Mouse (Mus musculus) gastrocnemius, adult 18-20 months (tissue): ENCODE measurements around the gene Styk1. TPM values are rescaled to one million over a fixed set of nuclear protein-coding genes. Genes with fewer than 3 reads are reported as not detected.
"Not testable (repeated sequence)": the region's sequence is repeated elsewhere in the genome, so short reads cannot be mapped to it uniquely, and the experiment has no call there.

Experiments used
- DNase-seq: peaks from one replicate; pipeline ENCODE4 v3.0.0; 2021; ENCODE audit warnings: low spot score
- total RNA-seq, 2 experiments: library from RNA; stranded (reverse); gene quantifications; 2 replicates each; pipeline ENCODE4 v1.2.3; 2021

Gene Styk1
- total RNA-seq, 2 experiments from 2014 or later, result 0.64 to 0.71 TPM

DNA sequence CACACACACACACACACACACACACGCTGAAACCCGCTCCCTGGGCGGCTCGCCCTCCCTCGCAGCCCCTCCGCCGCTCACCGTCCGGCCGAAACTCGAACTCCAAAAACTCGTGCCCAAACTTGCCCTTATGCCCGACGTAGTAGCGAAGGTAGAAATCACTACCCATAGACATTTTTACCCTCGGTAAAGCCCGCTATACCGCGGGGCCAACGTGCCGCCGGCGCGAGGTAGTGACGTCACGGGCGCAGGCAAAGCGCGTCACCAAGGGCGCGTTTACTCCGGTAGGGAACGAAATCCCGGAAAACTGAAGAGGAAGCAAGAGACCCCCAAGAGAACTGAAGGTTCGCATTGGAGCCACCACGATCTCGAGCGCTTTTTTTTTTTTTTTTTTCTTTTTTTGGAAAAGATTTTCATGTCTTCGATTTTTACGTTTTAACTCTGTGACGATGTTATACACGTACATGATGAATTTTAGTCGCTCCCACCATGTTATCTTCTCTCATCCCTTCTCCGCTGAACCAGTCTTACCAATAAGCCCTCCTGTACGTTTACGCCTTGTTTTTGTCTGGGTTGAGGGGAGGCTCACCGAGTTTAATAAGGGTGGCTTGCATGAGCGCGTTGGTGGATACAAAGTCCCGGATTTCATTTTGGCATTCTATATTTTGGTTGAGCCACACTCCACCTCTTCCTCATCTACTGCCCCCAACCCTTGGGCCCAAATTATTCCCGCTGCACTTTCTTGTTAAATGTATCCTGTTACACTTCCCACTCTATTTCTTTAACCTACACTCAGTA lies 60.2 kb downstream of the Styk1 start, which contains the start of gene Magohb:
Magohb (minus strand) TSS at position 254 of the 798 bp plus-strand sequence.
- DNase-seq, result peak; percentile 79

DNA sequence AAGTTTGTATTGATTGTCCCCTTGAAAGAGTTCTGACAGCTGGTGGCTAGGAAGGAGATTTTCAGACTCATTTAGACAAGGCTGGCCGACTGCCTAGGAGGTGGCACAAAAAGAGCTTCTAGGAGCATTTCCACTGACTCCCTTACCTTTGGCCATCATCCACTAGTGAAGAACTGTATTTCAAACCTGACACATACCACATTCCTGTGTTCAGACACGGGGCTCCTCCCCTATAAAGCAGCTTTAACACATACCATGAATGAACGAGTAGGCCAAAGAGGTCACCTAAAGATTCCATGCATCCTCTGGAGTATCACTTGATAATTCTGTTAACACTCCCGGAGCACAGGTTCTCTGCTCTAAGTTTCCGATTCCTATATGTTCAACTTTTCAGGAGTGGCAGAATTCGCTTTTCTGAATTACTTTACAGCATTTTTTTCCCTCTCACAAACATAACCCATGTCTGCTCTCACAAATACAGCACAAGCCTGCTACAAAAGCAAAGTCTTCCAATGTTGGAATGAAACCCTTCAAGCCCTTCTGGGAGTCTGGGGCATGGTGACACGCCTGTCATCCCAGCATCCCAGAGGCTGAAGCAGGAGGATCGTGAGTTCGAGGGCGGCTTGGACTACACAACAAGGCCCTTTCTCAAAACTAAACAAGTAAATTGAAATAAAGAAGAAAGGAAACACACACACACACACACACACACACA lies 61.0 kb downstream of the Styk1 start:
- peak; percentile 9 for DNase-seq

DNA sequence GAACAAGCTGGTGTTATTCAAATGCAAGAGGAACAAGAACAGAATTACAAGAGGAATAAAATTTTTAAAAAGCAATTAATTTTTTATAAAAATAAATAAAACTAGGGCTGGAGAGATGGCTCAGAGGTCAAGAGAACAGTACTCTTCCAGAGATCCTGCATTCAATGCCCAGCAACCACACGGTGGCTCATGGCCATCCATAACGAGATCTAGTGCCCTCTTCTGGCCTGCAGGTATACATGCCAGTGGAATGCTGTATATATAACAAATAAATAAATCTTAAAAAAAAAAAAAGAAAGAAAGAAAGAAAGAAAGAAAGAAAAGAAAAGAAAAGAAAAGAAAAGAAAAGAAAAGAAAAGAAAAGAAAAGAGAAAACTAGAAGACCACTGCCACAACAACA lies 63.0 kb downstream of the Styk1 start:
- peak; percentile 12 for DNase-seq

GRCm38 (mm10) chr6:131278160-131278559 lies 75.2 kb downstream of the Styk1 start:
- DNase-seq, result not testable (repeated sequence)

- no peak for DNase-seq
Observed at GRCm38 (mm10) chr6:131276659-131277058, 76.7 kb downstream of the Styk1 start.

GRCm38 (mm10) chr6:131272311-131272710 lies 81.1 kb downstream of the Styk1 start:
- DNase-seq, result no peak

DNA sequence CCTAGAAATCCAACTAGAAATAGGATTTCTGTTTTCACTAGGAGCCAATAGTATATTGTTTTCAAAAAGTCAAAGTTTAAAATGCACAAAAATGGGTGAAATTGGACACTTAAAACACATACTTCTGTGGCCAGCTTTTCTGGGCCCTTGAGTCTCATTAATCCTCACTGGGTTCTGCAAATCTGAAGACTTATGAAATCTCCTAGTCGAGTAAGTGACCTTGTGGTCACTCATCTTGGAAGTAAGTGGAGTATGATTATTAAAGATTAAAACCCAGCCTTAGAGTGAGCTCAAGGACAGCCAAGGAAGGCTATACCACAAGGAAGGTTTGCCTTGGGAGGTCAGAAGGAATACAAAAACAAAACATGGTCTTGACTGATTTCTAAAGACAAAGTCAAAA lies 83.1 kb downstream of the Styk1 start:
- DNase-seq, result no peak

DNA sequence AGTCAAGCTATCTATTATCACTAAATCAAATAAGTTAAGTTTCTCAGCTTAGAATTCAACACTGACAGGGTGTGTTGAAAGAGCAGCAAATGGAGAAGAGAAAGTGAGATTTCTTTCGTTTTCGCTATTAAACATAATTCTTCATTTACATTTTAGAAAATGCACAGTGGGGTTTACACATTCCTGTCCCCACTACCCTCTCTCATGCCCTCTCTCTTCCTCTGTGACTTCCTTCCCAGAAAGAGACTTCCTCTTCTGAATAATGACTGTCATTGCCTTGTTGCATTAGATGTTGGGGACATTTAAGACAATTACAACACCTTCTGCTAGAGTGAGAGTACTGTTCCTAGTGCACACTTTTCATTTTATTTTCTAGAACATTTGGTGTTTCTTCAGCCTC lies 83.8 kb downstream of the Styk1 start:
- no peak for DNase-seq

DNA sequence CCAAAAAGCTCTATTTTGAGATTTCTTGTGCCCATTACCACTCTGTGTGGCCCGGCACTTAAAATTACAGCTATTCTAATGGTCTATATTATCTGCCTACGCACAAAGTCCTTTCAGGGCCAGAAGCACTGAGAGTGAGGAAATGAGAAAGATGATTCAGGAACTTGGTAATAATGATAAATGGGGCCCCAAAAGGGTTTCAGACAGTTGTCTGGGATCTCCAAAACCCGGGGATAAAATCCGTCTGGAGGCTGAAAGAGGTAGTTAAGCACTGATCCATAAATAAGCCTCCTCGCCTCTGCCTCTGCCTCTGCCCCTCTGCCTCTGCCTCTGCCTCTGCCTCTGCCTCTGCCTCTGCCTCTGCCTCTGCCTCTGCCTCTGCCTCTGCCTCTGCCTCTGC lies 89.2 kb downstream of the Styk1 start:
- no peak for DNase-seq

DNA sequence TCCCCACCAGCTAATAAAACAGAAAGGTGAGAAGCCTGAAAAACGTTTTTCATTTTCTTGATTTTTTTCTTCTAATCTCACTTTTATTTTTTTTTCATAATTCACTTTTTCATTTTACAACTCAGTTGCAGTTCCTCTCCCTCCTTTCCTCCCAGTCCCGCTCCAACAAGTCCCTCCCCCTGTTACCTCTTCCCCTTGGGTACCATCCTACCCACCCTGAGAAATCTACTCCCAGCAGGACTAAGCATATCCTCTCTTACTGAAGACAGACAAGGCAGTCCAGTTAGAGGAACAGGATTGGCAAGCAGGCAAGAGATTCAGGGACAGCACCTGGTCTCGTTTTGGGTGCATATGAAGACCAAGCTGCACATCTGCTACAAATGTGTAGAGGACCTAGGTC lies 90.6 kb downstream of the Styk1 start:
- no peak for DNase-seq

DNA sequence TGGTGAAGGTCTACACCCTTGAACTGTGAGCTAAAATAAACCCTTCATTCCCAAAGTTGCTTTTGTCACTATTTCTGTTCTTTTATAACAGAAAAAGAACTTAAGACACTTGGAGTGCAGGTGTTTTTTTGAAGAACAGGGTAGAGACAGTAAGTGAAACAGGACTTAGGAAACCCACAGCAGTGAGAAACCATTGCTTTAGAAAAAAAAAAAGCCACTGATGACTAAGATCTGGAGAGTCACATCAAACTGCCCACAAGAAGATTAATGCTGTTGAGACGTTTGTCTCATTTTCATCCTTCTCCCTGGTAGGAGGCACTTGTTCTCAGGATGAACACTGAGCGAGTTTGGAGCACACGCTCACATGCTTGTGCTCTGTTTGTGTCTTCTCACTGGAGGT lies 91.4 kb downstream of the Styk1 start:
- DNase-seq, result no peak

Other genes starting within 250 kb of the Styk1 start
- gene Klra2, start 106.2 kb downstream of the Styk1 start, total RNA-seq, result under 1 TPM in 1 of 2 experiments, not detected in 1; 0.14 TPM
- gene Magohb, start 60.4 kb downstream of the Styk1 start, total RNA-seq, result 1 to 10 TPM; 3.6 to 5.2 TPM
- 1,000 to 10,000 TPM; 2,006 to 2,015 TPM for gene Ybx3, start 34.9 kb upstream of the Styk1 start, total RNA-seq
- gene 5430401F13Rik, start 132.8 kb upstream of the Styk1 start, total RNA-seq, result not detected
- not detected for gene Gm6619, start 132.8 kb upstream of the Styk1 start, total RNA-seq